Mouse (Mus musculus): ENCODE measurements around the gene Hlcs. TPM values are rescaled to one million over a fixed set of nuclear protein-coding genes. Genes with fewer than 3 reads are reported as not detected.

The Hlcs gene
- polyA plus RNA-seq, 1 experiment = 17.5 TPM

- H3K27ac ChIP-seq (ENCODE audit: insufficient read depth, low read length) = no peak overlapping the region
- WGBS = 91% methylated on average over 14 of the region's 14 CpGs
- TF ChIP-seq POLR2A (IDR thresholded peaks at IDR 0.05; ENCODE audit: borderline replicate concordance, insufficient read depth, low read length) = no peak
- TF ChIP-seq CTCF (IDR thresholded peaks at IDR 0.05; ENCODE audit: borderline replicate concordance, insufficient read depth, low read depth, low read length) = no peak
- H3K27me3 ChIP-seq (ENCODE audit: control insufficient read depth, insufficient read depth, low read length) = no peaks in the 10 kb centered on the region
- no peak for DNase-seq
- peaks cover 4% of the 10 kb centered on the region for H3K4me1 ChIP-seq (ENCODE audit: control insufficient read depth, insufficient read depth, low read length)
- H3K4me3 ChIP-seq (replicated peaks; ENCODE audit: insufficient read depth, low read depth, low read length) = no peak overlapping the region
Observed at GRCm38 (mm10) chr16:94268205-94268604, 45.2 kb downstream of the Hlcs start.

DNA sequence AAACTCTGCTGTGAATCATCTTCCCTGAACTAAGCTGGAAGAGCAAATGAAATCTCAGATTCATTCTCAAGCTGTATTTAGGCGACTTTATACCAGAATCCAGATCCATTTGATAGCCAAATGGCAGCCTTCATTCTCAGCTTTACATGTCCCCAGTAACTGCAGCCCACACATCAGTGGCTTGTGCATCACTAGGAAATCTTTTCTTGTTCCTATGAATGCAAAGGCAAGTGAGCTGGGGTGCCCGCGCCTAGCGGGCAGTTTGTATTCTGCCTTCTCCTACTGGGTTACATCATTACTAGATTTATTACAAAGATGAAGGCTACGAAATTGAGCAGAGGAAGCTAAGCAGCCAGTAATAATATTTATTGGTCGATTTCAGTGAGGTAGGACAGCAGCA is 48.8 kb downstream of the Hlcs start:
- Histone ChIP-seq H3K27me3 (ENCODE audit: control insufficient read depth, insufficient read depth, low read length) (no peaks in the 10 kb centered on the region), H3K27ac (ENCODE audit: insufficient read depth, low read length) (no peak overlapping the region), H3K4me1 (ENCODE audit: control insufficient read depth, insufficient read depth, low read length) (no peaks in the 10 kb centered on the region; the same call in 1 of the 2 replicates), H3K4me3 (replicated peaks; ENCODE audit: insufficient read depth, low read depth, low read length) (no peak overlapping the region)
- no peak for TF ChIP-seq POLR2A (IDR thresholded peaks at IDR 0.05; ENCODE audit: borderline replicate concordance, insufficient read depth, low read length)
- TF ChIP-seq CTCF (IDR thresholded peaks at IDR 0.05; ENCODE audit: borderline replicate concordance, insufficient read depth, low read depth, low read length) = no peak
- no peak for DNase-seq
- WGBS = 89% methylated on average over 6 of the region's 6 CpGs

GRCm38 (mm10) chr16:94262501-94262900 is 50.9 kb downstream of the Hlcs start:
- Histone ChIP-seq H3K4me3 (replicated peaks; ENCODE audit: insufficient read depth, low read depth, low read length) (no peak overlapping the region), H3K27me3 (ENCODE audit: control insufficient read depth, insufficient read depth, low read length) (no peaks in the 10 kb centered on the region), H3K4me1 (ENCODE audit: control insufficient read depth, insufficient read depth, low read length) (no peaks in the 10 kb centered on the region; the same call in 1 of the 2 replicates), H3K27ac (ENCODE audit: insufficient read depth, low read length) (no peak overlapping the region)
- WGBS = 92% methylated on average over 19 of the region's 19 CpGs
- TF ChIP-seq POLR2A (IDR thresholded peaks at IDR 0.05; ENCODE audit: borderline replicate concordance, insufficient read depth, low read length) (no peak), CTCF (IDR thresholded peaks at IDR 0.05; ENCODE audit: borderline replicate concordance, insufficient read depth, low read depth, low read length) (no peak)
- DNase-seq = no peak

DNA sequence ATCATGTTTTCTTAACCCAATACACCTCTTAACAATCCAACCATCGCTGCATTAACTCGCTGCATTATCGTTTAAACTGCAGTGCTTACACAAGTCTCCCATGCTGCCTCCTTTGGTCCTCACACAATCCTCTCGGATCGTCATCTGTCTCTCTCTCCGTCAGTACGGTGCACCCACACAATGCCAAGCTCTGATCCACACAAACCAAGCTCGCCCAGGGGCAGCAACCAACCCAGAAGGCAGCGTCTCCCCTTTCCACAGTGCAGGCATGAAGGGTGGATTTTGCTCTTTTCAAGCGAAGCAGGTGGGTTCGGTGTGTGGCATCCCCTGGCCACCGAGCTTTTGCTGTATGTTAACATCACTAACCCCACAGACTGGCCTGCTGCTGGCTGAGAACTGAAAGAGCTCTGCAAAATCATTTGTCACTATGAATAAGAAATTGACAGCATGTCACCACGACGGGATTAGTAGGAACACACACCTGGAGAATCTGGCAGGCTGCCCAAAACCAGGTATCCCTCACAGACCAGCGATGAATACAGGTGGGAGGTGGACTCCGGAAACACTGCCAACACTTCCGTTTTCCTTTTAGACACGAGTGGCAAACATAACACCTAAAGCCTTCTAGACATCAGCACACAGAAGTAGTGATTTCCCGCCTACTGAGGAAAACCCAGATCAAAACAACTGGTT is 52.3 kb downstream of the Hlcs start:
- no peaks in the 10 kb centered on the region; the same call in 1 of the 2 replicates for H3K4me1 ChIP-seq (ENCODE audit: control insufficient read depth, insufficient read depth, low read length)
- H3K27ac ChIP-seq (ENCODE audit: insufficient read depth, low read length) = no peak overlapping the region
- TF ChIP-seq POLR2A (IDR thresholded peaks at IDR 0.05; ENCODE audit: borderline replicate concordance, insufficient read depth, low read length) (no peak), CTCF (IDR thresholded peaks at IDR 0.05; ENCODE audit: borderline replicate concordance, insufficient read depth, low read depth, low read length) (no peak)
- H3K4me3 ChIP-seq (replicated peaks; ENCODE audit: insufficient read depth, low read depth, low read length) = no peak overlapping the region
- no peaks in the 10 kb centered on the region for H3K27me3 ChIP-seq (ENCODE audit: control insufficient read depth, insufficient read depth, low read length)
- DNase-seq = no peak
- 81% methylated on average over 19 of the region's 19 CpGs for WGBS

DNA sequence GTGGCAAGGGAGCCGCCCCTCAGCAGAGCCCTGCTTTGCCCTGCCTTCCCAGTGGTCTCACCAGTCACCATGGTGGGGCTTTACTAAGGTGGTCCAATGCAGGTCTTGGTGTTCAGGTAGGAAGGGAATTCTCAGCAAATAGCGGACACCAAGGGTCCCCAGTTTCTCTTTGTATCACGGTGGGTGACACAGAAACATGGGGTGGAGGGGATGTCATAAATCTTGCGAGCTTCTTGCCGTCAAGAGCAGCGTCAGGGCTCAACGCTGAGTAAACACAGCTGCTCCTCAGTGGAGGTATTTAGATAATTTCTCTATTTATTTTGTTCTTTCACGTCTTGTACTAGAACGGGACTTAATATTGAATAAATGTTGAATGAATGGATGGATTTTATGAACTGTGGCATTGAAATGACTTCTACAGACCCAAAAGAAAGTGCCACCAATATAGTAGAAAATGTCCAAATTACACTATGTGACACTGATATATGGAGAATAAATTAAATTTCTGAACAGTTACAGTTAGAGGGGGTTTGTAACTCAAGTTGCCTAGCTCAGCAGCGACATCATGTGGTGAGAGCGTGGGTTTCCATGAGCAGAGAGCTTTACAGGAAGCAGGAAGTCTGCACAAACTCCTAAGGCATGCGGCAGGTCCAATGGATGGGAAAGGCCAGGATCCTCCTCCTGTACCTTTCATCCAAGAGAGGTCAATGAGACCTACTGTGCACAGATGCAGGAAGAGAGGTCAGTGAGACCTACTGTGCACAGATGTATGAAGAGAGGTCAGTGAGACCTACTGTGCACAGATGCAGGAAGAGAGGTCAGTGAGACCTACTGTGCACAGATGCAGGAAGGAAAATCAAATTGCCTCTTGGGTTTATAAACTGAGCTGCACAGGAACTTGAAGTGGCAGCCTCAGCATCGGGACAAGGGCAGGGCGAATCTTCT is 54.7 kb downstream of the Hlcs start:
- WGBS = 71% methylated on average over 14 of the region's 14 CpGs
- H3K4me1 ChIP-seq (ENCODE audit: control insufficient read depth, insufficient read depth, low read length) = no peaks in the 10 kb centered on the region
- H3K4me3 ChIP-seq (replicated peaks; ENCODE audit: insufficient read depth, low read depth, low read length) = no peak overlapping the region
- DNase-seq = peak; percentile 53 to 62
- TF ChIP-seq CTCF (IDR thresholded peaks at IDR 0.05; ENCODE audit: borderline replicate concordance, insufficient read depth, low read depth, low read length) (peak; percentile 83), POLR2A (IDR thresholded peaks at IDR 0.05; ENCODE audit: borderline replicate concordance, insufficient read depth, low read length) (no peak)
- no peak overlapping the region for H3K27ac ChIP-seq (ENCODE audit: insufficient read depth, low read length)
- no peaks in the 10 kb centered on the region for H3K27me3 ChIP-seq (ENCODE audit: control insufficient read depth, insufficient read depth, low read length)

DNA sequence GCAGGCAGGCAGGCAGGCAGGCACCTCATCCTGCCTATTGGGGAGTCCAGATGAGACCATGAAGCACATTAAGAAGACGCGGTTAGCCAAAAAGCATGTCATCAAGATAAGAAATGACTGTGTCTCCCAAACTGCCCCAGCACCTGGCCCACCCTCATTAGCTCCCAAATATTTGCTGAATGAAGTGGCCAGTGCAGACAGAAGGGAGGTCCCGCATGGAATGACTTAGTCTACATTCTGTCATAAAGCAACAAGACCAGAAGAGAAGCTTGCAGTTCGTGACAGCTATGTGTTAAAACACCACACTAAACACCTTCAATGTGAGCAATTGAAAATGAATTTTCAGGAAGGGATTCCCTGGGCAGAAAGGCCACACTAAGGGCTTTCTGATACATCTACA is 57.8 kb downstream of the Hlcs start:
- peaks cover 6% of the 10 kb centered on the region for H3K4me1 ChIP-seq (ENCODE audit: control insufficient read depth, insufficient read depth, low read length)
- no peak overlapping the region for H3K4me3 ChIP-seq (replicated peaks; ENCODE audit: insufficient read depth, low read depth, low read length)
- no peak for TF ChIP-seq CTCF (IDR thresholded peaks at IDR 0.05; ENCODE audit: borderline replicate concordance, insufficient read depth, low read depth, low read length)
- WGBS = 97% methylated on average over 4 of the region's 4 CpGs
- no peak for DNase-seq
- H3K27me3 ChIP-seq (ENCODE audit: control insufficient read depth, insufficient read depth, low read length) = no peaks in the 10 kb centered on the region
- H3K27ac ChIP-seq (ENCODE audit: insufficient read depth, low read length) = no peak overlapping the region

- TF ChIP-seq CTCF (IDR thresholded peaks at IDR 0.05; ENCODE audit: borderline replicate concordance, insufficient read depth, low read depth, low read length) (no peak), POLR2A (IDR thresholded peaks at IDR 0.05; ENCODE audit: borderline replicate concordance, insufficient read depth, low read length) (no peak)
- Histone ChIP-seq H3K4me1 (ENCODE audit: control insufficient read depth, insufficient read depth, low read length) (peaks cover 10% of the 10 kb centered on the region), H3K4me3 (replicated peaks; ENCODE audit: insufficient read depth, low read depth, low read length) (no peak overlapping the region), H3K27me3 (ENCODE audit: control insufficient read depth, insufficient read depth, low read length) (no peaks in the 10 kb centered on the region), H3K27ac (ENCODE audit: insufficient read depth, low read length) (no peak overlapping the region)
- WGBS = 96% methylated on average over 6 of the region's 6 CpGs
- DNase-seq = no peak
Observed at GRCm38 (mm10) chr16:94255035-94255434, 58.3 kb downstream of the Hlcs start.

Measured in cerebellum, adult 2 months (tissue).